Mouse (Mus musculus) G1E-ER4 (cell line): ENCODE measurements around the gene Unc5cl. TPM values are rescaled to one million over a fixed set of nuclear protein-coding genes. Genes with fewer than 3 reads are reported as not detected.
A peak's percentile ranks its signal among the peaks of the same experiment; 100 is the strongest.

Source experiments
- GATA1 ChIP-seq: IDR thresholded peaks from one replicate; pipeline ENCODE4 v1.8.0; 2012; ENCODE audit warnings: low read length, inconsistent platforms
- polyA plus RNA-seq: library from polyadenylated mRNA; stranded (reverse); fragments of >175 nt; gene quantifications from 2 replicates; pipeline ENCODE4 v1.2.3, GENCODE M21; 2012

Unc5cl gene
- polyA plus RNA-seq, 1 experiment: 2.2 TPM

GRCm38 (mm10) chr17:48450666-48451352 lies 3.9 kb upstream of the Unc5cl start:
- TF ChIP-seq GATA1: peak; percentile 28

- no peak for TF ChIP-seq GATA1
Observed at GRCm38 (mm10) chr17:48451353-48451675, 3.4 kb upstream of the Unc5cl start, which contains the start of gene Tspo2. Tspo2 (minus strand) TSS chr17:48451522.

GRCm38 (mm10) chr17:48451753-48452444 lies 2.8 kb upstream of the Unc5cl start:
- TF ChIP-seq GATA1: no peak

GRCm38 (mm10) chr17:48453489-48453888 lies 1.2 kb upstream of the Unc5cl start:
- no peak for TF ChIP-seq GATA1

GRCm38 (mm10) chr17:48454190-48454589 lies 511 bp upstream of the Unc5cl start:
- no peak for TF ChIP-seq GATA1

- TF ChIP-seq GATA1: no peak
Observed at GRCm38 (mm10) chr17:48455955-48456354, 1.3 kb downstream of the Unc5cl start.

GRCm38 (mm10) chr17:48457971-48458653 lies 3.4 kb downstream of the Unc5cl start:
- TF ChIP-seq GATA1: no peak

- TF ChIP-seq GATA1: no peak
Observed at GRCm38 (mm10) chr17:48462096-48462495, 7.4 kb downstream of the Unc5cl start.

- TF ChIP-seq GATA1: no peak
Observed at GRCm38 (mm10) chr17:48463391-48463790, 8.7 kb downstream of the Unc5cl start.

GRCm38 (mm10) chr17:48466769-48467394 lies 12.2 kb downstream of the Unc5cl start:
- no peak for TF ChIP-seq GATA1

- TF ChIP-seq GATA1: no peak
Observed at GRCm38 (mm10) chr17:48467395-48468231, 12.9 kb downstream of the Unc5cl start.

- TF ChIP-seq GATA1: no peak
Observed at GRCm38 (mm10) chr17:48475444-48475843, 20.7 kb downstream of the Unc5cl start.

- no peak for TF ChIP-seq GATA1
Observed at GRCm38 (mm10) chr17:48479952-48480351, 25.3 kb downstream of the Unc5cl start.

GRCm38 (mm10) chr17:48483764-48484163 lies 29.1 kb downstream of the Unc5cl start:
- TF ChIP-seq GATA1: no peak

GRCm38 (mm10) chr17:48484191-48484590 lies 29.5 kb downstream of the Unc5cl start:
- no peak for TF ChIP-seq GATA1

- TF ChIP-seq GATA1: no peak
Observed at GRCm38 (mm10) chr17:48489466-48489865, 34.8 kb downstream of the Unc5cl start.
